Mouse (Mus musculus): ENCODE measurements around the gene Fbxw21.

GRCm38 (mm10) chr9:109098366-109098765, 63.5 kb downstream of the Fbxw21 start:
- TF ChIP-seq POLR2A (IDR thresholded peaks at IDR 0.05; ENCODE audit: insufficient read depth, low read length) (no peak), CTCF (IDR thresholded peaks at IDR 0.05; ENCODE audit: low read depth, low read length) (no peak)
